Mouse (Mus musculus): Measurements from ENCODE around the gene Clnk.

Gene Clnk

DNA sequence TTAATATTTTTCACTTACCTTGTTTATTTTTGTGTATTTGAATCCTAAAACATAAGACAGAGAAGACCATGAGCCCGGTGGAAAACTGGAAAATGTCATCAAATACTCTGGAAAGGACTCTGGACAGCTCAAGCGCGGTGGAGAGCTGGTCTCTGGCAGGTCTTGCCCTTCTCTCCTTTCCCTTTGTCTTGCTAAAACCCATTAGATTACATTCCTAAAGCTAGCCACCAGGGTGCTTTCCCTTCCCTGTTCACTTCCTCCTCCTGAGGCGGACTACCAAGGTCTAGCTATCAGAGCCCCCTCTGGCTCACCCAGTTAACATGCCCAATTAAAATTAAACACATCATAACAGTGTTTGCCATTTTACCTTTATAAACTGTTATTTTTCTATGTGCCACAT lies 123.9 kb downstream of the Clnk start:
- no peak for DNase-seq (ENCODE audit: low spot score)

- DNase-seq (ENCODE audit: low spot score): no peak
Measured at GRCm38 (mm10) chr5:38708940-38709581, 167.6 kb downstream of the Clnk start.

DNA sequence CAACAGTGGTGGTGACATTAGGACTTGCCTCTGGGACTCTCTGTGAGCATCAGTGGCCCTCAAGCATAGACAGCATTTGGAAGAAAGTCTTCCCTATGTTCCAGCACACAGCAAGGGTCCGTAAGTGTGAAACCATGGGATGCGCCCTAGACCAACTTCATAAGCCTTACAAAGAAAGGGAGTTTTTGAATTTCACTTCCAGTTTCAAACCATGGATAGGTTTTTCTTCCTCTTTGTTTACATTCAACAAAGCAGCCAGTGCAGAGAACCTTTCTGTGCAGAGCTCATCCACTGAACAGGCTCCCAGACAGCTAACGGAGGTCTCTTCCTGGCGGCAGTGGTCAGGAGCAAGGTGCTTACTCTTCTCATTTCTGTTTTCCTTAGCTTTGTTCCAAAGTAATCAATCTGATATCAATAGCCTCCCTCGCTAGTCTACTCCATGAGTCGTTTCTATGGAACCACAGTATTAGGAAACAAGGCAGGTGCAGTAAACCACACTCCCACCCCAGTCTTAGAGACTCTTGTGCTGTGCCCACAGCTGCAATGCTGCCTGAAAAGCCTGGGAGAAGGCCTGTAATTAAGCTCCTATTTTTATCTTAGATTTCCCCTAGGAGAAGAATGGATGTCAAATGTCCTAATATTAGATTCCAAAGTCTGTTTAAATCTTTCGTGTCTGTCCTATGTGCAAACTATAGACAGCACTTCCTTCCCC lies 169.1 kb downstream of the Clnk start:
- DNase-seq (ENCODE audit: low spot score): no peak

GRCm38 (mm10) chr5:38702941-38703340 lies 173.7 kb downstream of the Clnk start:
- DNase-seq (ENCODE audit: low spot score): no peak

GRCm38 (mm10) chr5:38702091-38702490 lies 174.5 kb downstream of the Clnk start:
- DNase-seq (ENCODE audit: low spot score): no peak

DNA sequence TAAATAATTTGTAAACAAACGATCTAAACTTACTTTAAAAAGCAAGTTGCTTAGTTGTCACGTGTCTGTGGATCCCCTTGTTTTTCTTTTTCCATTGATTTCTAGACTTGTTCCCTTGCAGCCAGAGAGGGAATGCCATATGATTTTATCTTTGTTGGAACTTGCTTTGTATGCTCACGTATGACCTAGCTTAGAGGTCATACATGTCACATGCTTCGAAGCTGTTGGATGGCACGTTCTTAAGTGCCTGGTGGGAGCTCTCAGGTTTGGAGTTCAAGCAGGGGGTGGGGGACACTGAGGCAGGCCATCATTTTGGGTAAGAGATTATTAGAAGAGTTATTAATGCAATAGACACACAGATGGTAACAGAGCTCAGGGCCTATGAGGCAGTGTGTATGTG lies 178.1 kb downstream of the Clnk start:
- no peak for DNase-seq (ENCODE audit: low spot score)

- no peak for DNase-seq (ENCODE audit: low spot score)
Measured at GRCm38 (mm10) chr5:38698046-38698445, 178.6 kb downstream of the Clnk start.

DNA sequence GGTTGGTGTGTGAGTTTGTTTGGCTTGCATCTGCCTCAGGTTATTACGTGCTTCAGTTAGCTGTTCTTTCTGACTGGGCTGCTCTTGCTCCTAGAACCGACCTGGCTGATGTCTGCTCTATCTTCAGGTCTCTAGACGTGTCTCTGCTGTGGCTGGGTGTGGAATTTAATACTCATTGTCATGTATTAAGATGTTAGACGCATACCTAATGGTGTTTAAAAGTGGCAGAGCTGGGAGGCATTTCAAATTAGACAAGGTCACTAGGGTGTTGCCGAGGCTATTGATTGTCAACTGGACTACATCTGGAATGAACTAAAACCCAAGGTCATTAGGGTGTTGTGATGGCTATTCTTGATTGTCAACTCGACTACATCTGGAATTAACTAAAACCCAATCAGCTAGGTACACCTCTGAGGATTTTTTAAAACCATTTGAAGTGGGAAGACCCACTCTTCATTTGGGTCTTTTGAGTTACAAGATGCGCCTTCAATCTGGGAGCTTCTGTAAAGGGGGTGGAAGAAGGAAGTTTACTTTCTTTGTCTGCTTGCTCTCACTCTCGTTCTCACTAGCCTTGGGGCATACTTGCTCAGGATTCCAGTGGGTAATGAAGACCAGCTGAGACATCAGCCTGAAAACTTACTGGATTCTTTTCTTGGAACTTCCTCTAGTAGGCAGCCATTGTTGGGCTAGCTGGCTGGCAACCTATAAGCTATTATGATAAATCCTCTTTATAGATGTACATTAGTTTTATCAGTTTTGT lies 179.8 kb downstream of the Clnk start:
- no peak for DNase-seq (ENCODE audit: low spot score)

- no peak for DNase-seq (ENCODE audit: low spot score)
Measured at GRCm38 (mm10) chr5:38692859-38693258, 183.8 kb downstream of the Clnk start.

DNA sequence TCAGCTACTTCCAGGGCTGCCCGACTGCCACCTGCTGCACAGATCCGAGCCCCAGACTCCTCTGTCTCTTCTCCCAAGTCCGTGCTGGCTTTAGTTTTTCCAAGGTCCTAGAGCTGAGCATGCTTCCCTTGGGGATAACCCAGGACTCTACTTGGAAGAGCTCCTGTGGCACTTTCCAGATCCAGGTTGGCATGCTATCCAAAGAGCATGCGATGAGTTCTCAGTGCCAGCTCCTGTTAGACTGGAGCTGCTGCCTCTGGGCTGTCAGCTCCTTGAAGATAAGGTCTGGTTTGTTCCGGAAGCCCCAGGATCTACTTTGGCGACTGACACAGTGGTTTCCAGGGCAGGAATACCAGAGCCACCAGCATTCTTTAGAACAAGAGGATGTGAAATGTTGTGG lies 187.4 kb downstream of the Clnk start:
- DNase-seq (ENCODE audit: low spot score): no peak

- DNase-seq (ENCODE audit: low spot score): no peak
Measured at GRCm38 (mm10) chr5:38687694-38688093, 188.9 kb downstream of the Clnk start.

DNA sequence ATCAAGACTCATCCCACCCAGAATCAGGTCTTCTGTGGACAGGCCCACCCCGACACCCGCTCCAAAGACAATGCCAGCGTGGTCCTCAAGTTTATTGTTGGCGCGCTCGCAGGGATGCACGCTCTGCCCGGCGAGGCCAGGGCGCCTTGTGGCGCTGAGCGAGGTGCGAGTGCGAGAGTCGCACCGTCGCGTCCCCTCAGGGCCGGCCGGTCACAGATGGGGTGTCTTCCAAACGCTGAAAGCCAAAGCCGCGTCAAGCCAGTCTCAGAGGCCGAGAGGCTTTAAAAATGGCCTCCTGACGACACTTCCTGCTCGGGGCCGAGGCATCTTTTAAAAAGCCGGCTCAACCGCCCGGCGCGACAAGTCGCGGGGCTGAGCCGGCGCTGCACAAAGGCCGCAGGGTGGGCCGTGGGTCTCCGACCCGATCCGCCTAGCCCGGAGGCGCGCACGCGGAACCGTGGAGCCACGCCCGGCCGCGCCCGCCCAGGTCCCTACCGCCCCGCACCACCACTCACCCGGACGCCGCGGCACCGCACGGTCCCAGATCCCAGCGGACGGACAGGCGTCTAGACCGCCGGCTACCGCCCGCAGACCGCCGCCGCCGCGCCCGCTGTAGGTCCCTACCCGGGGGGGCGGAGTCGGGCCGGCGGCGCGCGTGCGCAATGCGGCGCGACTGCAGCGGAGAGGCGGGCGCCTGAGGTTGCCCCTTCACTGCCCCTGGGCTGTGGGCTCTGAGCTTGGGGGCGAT lies 192.3 kb downstream of the Clnk start, which contains the start of gene Zfp518b:
Zfp518b (minus strand) TSS at position 663 of the 748 bp plus-strand sequence.
- DNase-seq (ENCODE audit: low spot score): peak; percentile 82

DNA sequence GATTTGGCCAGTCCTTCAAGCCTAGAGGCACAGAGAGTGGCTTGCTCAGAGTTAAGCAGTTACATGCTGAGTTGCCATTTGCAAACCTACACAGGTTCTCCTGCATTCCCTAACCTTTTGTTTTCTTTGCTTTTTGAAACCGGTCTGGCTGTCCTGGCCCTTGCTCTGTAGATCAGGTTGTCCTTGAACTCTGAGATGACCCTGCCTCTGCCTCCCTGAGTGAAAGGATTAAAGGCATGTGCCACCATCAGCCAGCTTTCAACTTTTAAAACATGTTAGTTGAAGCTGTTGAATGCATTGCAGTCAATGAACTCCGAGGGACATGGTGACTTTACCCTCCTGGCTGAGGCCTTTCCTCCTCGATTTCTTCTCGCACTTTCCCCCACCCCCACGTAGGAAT lies 217.8 kb downstream of the Clnk start:
- DNase-seq (ENCODE audit: low spot score): no peak
